Mouse (Mus musculus) heart, adult 2 months (tissue): ENCODE measurements around the gene Clec4a3. TPM values are rescaled to one million over a fixed set of nuclear protein-coding genes. Genes with fewer than 3 reads are reported as not detected.
"Not testable (repeated sequence)": the region's sequence is repeated elsewhere in the genome, so short reads cannot be mapped to it uniquely, and the experiment has no call there.

Source experiments
- DNase-seq, 2 experiments: peaks; one replicate each; pipeline ENCODE4 v3.0.0; 2021
- H3K27ac ChIP-seq: fragments of 200-600 bp; 2 replicates; pipeline ENCODE4 v1.8.1; 2022
- H3K27me3 ChIP-seq: fragments of 200-500 bp; 2 replicates; pipeline ENCODE4 v1.6.1; 2012; ENCODE audit warnings: mild to moderate bottlenecking, low read length, inconsistent platforms, mixed read lengths; ENCODE audit not compliant: control insufficient read depth, insufficient read depth
- H3K36me3 ChIP-seq: fragments of 200-500 bp; 2 replicates; pipeline ENCODE4 v1.6.1; 2012; ENCODE audit warnings: low read length, inconsistent platforms; ENCODE audit not compliant: control insufficient read depth, insufficient read depth
- H3K4me1 ChIP-seq: fragments of 200-500 bp; 2 replicates; pipeline ENCODE4 v1.6.1; 2011; ENCODE audit warnings: low read length; ENCODE audit not compliant: control insufficient read depth, insufficient read depth
- H3K4me3 ChIP-seq: fragments of 200-600 bp; 2 replicates; pipeline ENCODE4 v1.8.1; 2022
- H3K79me2 ChIP-seq: fragments of 200-500 bp; replicated peaks from 2 replicates; pipeline ENCODE4 v1.6.1; 2012; ENCODE audit warnings: mild to moderate bottlenecking, inconsistent platforms, low read length, moderate library complexity, mixed read lengths; ENCODE audit not compliant: control insufficient read depth, insufficient read depth
- H3K9ac ChIP-seq: fragments of 200-500 bp; 2 replicates; pipeline ENCODE4 v1.6.1; 2012; ENCODE audit warnings: low read depth, mild to moderate bottlenecking, control low read depth, inconsistent platforms, low read length, mixed read lengths
- CTCF ChIP-seq: fragments of 200-600 bp; IDR thresholded peaks from 2 replicates; pipeline ENCODE4 v1.8.1; 2022; ENCODE audit warnings: antibody characterized with exemption, mild to moderate bottlenecking, moderate library complexity
- EP300 ChIP-seq: fragments of 200-500 bp; IDR thresholded peaks from 2 replicates; pipeline ENCODE4 v1.6.1; 2011; ENCODE audit warnings: low read depth, low read length, control low read depth; ENCODE audit not compliant: insufficient read depth
- POLR2A ChIP-seq: fragments of 200-500 bp; IDR thresholded peaks from 2 replicates; pipeline ENCODE4 v1.6.1; 2011; ENCODE audit warnings: mild to moderate bottlenecking, low read depth, low read length, control low read depth; ENCODE audit not compliant: insufficient read depth
- WGBS: fragments of 180-500 bp; shearing (Covaris S2); methylation state at CpG from one replicate; pipeline ENCODE4 v1.1.7; 2018; 5-methylcytosine and 5-hydroxymethylcytosine counted together
- intact Hi-C: fragments of 180-260 bp; cut with DNase I; formaldehyde crosslinking; loops from one replicate; pipeline ENCODE4 v1.15.1; 2025
- polyA plus RNA-seq: library from polyadenylated mRNA; depleted of rRNA; stranded (reverse); fragments of >200 nt; gene quantifications from 2 replicates; pipeline ENCODE4 v1.2.3, GENCODE M21; 2012; rRNA removed
- total RNA-seq, 2 experiments: library from RNA; stranded (reverse); gene quantifications; 2 replicates each; pipeline ENCODE4 v1.2.3; 2021

Gene Clec4a3
- total and polyA plus RNA-seq, 3 experiments = 2.1 to 3.1 (median 2.6) TPM

- H3K4me3 ChIP-seq = no peak overlapping the region
- no peak overlapping the region for H3K27ac ChIP-seq
- no peaks in the 10 kb centered on the region for H3K79me2 ChIP-seq
- DNase-seq = no peak
- 72% methylated on average over 2 of the region's 2 CpGs for WGBS
- H3K36me3 ChIP-seq = no peaks in the 10 kb centered on the region
- intact Hi-C loops = no loop called here
- TF ChIP-seq EP300 (no peak), CTCF (no peak), POLR2A (no peak)
- H3K9ac ChIP-seq = no peak overlapping the region
- no peaks in the 10 kb centered on the region for H3K4me1 ChIP-seq
- H3K27me3 ChIP-seq = no peaks in the 10 kb centered on the region
Measured at GRCm38 (mm10) chr6:122964562-122964961, 12.2 kb downstream of the Clec4a3 start.

GRCm38 (mm10) chr6:122969048-122969447 lies 16.7 kb downstream of the Clec4a3 start:
- Histone ChIP-seq H3K27ac (no peak overlapping the region), H3K4me1 (no peaks in the 10 kb centered on the region), H3K27me3 (no peaks in the 10 kb centered on the region), H3K79me2 (no peaks in the 10 kb centered on the region), H3K9ac (no peak overlapping the region), H3K4me3 (no peak overlapping the region), H3K36me3 (no peaks in the 10 kb centered on the region)
- no peak for DNase-seq
- WGBS = 75% methylated on average over 2 of the region's 2 CpGs
- TF ChIP-seq POLR2A = no peak
- no peak for TF ChIP-seq EP300
- no peak for TF ChIP-seq CTCF
- intact Hi-C loops = no loop called here

GRCm38 (mm10) chr6:122989876-122990437 lies 37.6 kb downstream of the Clec4a3 start, which contains the start of gene Clec4a4:
Clec4a4 (plus strand) TSS chr6:122990367.
- WGBS = 72% methylated on average over 6 of the region's 6 CpGs
- intact Hi-C loops = no loop called here

GRCm38 (mm10) chr6:123004696-123005095 lies 52.4 kb downstream of the Clec4a3 start:
- intact Hi-C loops = loop anchor here (10.0 kb wide), 1 partner anchor 110 kb away; no protein-coding TSS in a partner anchor
- not testable (repeated sequence) for H3K36me3 ChIP-seq, H3K79me2 ChIP-seq, H3K9ac ChIP-seq, H3K27me3 ChIP-seq, H3K4me1 ChIP-seq, H3K4me3 ChIP-seq, DNase-seq, H3K27ac ChIP-seq
- 59% methylated on average over 2 of the region's 2 CpGs for WGBS

More at GRCm38 (mm10) chr6:122989876-122990437, 37.6 kb downstream of the Clec4a3 start, which contains the start of gene Clec4a4:
- Histone ChIP-seq H3K27me3 (no peaks in the 10 kb centered on the region), H3K36me3 (no peaks in the 10 kb centered on the region), H3K27ac (no peak within 1 kb of the TSS), H3K9ac (no peak within 1 kb of the TSS), H3K4me1 (no peaks in the 10 kb centered on the region), H3K79me2 (no peaks in the 10 kb centered on the region), H3K4me3 (no peak within 1 kb of the TSS)
- DNase-seq = no peak
- no peak for TF ChIP-seq CTCF
- no peak for TF ChIP-seq POLR2A
- no peak for TF ChIP-seq EP300

- TF ChIP-seq POLR2A (no peak), CTCF (peak; percentile 37), EP300 (no peak)
- no peaks in the 10 kb centered on the region for H3K36me3 ChIP-seq
- H3K79me2 ChIP-seq = no peaks in the 10 kb centered on the region
- H3K9ac ChIP-seq = no peak overlapping the region
- no peaks in the 10 kb centered on the region for H3K4me1 ChIP-seq
- H3K27me3 ChIP-seq = no peaks in the 10 kb centered on the region
- no peak overlapping the region for H3K4me3 ChIP-seq
- no peak overlapping the region for H3K27ac ChIP-seq
- intact Hi-C loops = loop anchor here (10.0 kb wide), 1 partner anchor 111 kb away; no protein-coding TSS in a partner anchor
- DNase-seq = no peak
- WGBS = 58% methylated on average over 1 of the region's 1 CpGs
Measured at GRCm38 (mm10) chr6:123005591-123005990, 53.3 kb downstream of the Clec4a3 start.

Other genes starting within 250 kb of the Clec4a3 start
- gene Nanog, start 245.0 kb upstream of the Clec4a3 start, total RNA-seq = not detected
- gene Nanog, start 245.0 kb upstream of the Clec4a3 start, polyA plus RNA-seq = not detected in 2 replicates
- 1 to 10 TPM; 1.6 to 4.7 TPM for gene Slc2a3, start 150.9 kb upstream of the Clec4a3 start, total RNA-seq
- 3.0 and 3.3 TPM in 2 replicates for gene Slc2a3, start 150.9 kb upstream of the Clec4a3 start, polyA plus RNA-seq
- gene Foxj2, start 132.6 kb upstream of the Clec4a3 start, total RNA-seq = 10 to 100 TPM; 35.2 to 36.3 TPM
- 19.8 and 20.7 TPM in 2 replicates for gene Foxj2, start 132.6 kb upstream of the Clec4a3 start, polyA plus RNA-seq
- gene C3ar1, start 96.4 kb upstream of the Clec4a3 start, total RNA-seq = 1 to 10 TPM; 1.9 to 2.5 TPM
- 3.7 and 5.6 TPM in 2 replicates for gene C3ar1, start 96.4 kb upstream of the Clec4a3 start, polyA plus RNA-seq
- gene Necap1, start 78.0 kb upstream of the Clec4a3 start, total RNA-seq = 10 to 100 TPM; 20.7 to 22.6 TPM
- gene Necap1, start 78.0 kb upstream of the Clec4a3 start, polyA plus RNA-seq = 16.2 and 25.2 TPM in 2 replicates
- 1 to 10 TPM; 3.8 to 4.4 TPM for gene Clec4a1, start 30.7 kb upstream of the Clec4a3 start, total RNA-seq
- gene Clec4a1, start 30.7 kb upstream of the Clec4a3 start, polyA plus RNA-seq = 3.4 and 3.6 TPM in 2 replicates
- not detected for gene Clec4a4, start 37.9 kb downstream of the Clec4a3 start, total RNA-seq
- gene Clec4a4, start 37.9 kb downstream of the Clec4a3 start, polyA plus RNA-seq = not detected in 2 replicates
- gene Clec4b1, start 97.4 kb downstream of the Clec4a3 start, total RNA-seq = under 1 TPM in 1 of 2 experiments, not detected in 1; 0.42 TPM
- 0.82 and 1.4 TPM in 2 replicates for gene Clec4b1, start 97.4 kb downstream of the Clec4a3 start, polyA plus RNA-seq
- 1 to 10 TPM; 1.6 to 2.0 TPM for gene Clec4a2, start 153.9 kb downstream of the Clec4a3 start, total RNA-seq
- gene Clec4a2, start 153.9 kb downstream of the Clec4a3 start, polyA plus RNA-seq = 1.5 TPM in 2 replicates
- not detected for gene Clec4b2, start 220.4 kb downstream of the Clec4a3 start, total RNA-seq
- not detected in 2 replicates for gene Clec4b2, start 220.4 kb downstream of the Clec4a3 start, polyA plus RNA-seq